Mouse (Mus musculus): ENCODE results near the gene Tfg. TPM values are rescaled to one million over a fixed set of nuclear protein-coding genes. Genes with fewer than 3 reads are reported as not detected.
A peak's percentile ranks its signal among the peaks of the same experiment; 100 is the strongest.

The Tfg gene
- 151 and 162 TPM in 2 replicates for polyA plus RNA-seq (2014; fragmentation: Nextera tagmentation; extraction: Ambion mirVana)

DNA sequence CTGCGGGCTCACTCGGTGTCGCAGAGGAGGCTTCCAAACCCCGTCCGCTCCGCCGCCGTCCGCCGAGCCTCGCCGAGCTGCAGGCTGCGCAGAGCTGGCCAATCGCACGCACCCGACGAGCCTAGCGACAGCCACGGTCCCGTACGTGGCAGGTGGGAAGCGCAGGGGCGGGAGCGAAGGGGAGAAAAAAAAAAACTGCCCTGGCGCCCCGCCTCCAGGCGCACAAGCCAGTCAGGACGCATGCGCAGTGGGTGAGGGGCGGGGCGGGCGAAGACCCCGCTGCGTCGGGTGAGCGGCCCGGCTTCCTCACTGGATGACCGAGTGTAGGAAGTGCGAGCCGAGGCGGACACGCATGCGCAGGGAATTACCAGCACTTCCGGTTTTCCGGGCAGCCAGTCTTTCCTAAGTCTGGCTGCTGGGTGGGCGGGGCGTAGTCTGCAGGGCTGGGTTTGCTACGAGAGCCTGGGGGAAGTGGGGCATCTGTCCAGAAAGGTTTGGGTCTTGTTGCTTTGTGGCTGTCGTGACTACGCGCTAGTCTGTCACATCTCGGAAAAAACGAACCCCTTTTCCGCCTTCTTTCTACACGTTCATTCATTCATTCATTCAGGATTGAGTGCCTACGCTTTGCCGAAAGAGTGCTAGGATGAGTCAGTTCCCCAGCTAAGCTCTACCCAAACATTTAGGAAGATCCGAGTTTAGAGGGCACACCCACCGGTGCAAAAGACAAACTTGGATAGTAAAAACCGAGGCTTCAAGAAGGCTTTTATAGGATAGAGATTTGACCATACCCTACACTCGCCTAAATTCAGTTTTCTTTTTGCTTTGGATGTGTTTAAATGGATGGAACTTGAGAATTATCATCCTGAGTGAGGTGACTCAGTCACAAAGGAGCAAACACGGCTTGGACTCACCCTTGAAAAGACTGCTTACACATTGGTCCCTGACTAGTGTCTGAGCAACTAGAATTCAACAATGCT lies at the start of gene Tfg:
Tfg (minus strand) TSS at position 227 of the 977 bp plus-strand sequence.
- peaks cover 16% of the 10 kb centered on the region for H3K4me1 ChIP-seq (replicated peaks; ENCODE audit: control insufficient read depth, insufficient read depth, low read length)
- ATAC-seq (replicated peaks; ENCODE audit: low FRiP score, low TSS enrichment, low read depth): peak; percentile 96
- H3K9ac ChIP-seq (ENCODE audit: low read length): peak within 1 kb of the TSS; percentile 85
- peaks cover 2% of the 10 kb centered on the region for H3K36me3 ChIP-seq (ENCODE audit: control insufficient read depth, insufficient read depth, low read length)
- H3K4me3 ChIP-seq (ENCODE audit: low read depth, low read length): peak within 1 kb of the TSS; percentile 87
- peak; percentile 97 for DNase-seq (ENCODE audit: low spot score)
- WGBS: under 1% methylated on average over 62 of the region's 62 CpGs
- peak within 1 kb of the TSS; percentile 73 for H3K4me2 ChIP-seq (ENCODE audit: low read length)
- H3K27me3 ChIP-seq (replicated peaks; ENCODE audit: control insufficient read depth, insufficient read depth, low read length): no peaks in the 10 kb centered on the region
- H3K9me3 ChIP-seq (ENCODE audit: control insufficient read depth, low read length): no peaks in the 10 kb centered on the region
- peak within 1 kb of the TSS; percentile 98 for H3K27ac ChIP-seq (ENCODE audit: low read depth)

DNA sequence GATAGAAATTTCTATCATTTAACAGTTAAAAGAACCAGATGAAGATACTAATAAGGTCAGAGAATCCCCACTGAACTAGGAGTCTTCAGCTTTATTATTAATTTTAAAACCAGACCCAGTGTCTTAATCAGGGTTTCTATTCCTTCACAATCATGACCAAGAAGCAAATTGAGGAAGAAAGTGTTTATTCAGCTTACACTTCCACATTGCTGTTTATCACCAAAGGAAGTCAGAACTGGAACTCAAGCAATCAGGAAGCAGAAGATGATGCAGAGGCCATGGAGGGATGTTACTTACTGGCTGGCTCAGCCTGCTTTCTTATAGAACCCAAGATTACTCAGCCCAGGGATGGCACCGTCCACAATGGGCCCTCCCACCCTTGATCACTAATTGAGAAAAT lies 11.8 kb upstream of the Tfg start:
- H3K27me3 ChIP-seq (replicated peaks; ENCODE audit: control insufficient read depth, insufficient read depth, low read length): no peaks in the 10 kb centered on the region
- H3K4me1 ChIP-seq (replicated peaks; ENCODE audit: control insufficient read depth, insufficient read depth, low read length): 0 out of 2 replicates have a peak, but pooled peaks cover 4% of the 10 kb centered on the region
- H3K9me3 ChIP-seq (ENCODE audit: control insufficient read depth, low read length): no peaks in the 10 kb centered on the region
- H3K9ac ChIP-seq (ENCODE audit: low read length): no peak overlapping the region
- no peak overlapping the region for H3K4me3 ChIP-seq (ENCODE audit: low read depth, low read length)
- H3K4me2 ChIP-seq (ENCODE audit: low read length): no peak overlapping the region
- no peak for ATAC-seq (replicated peaks; ENCODE audit: low FRiP score, low TSS enrichment, low read depth)
- H3K27ac ChIP-seq (ENCODE audit: low read depth): no peak overlapping the region
- DNase-seq (ENCODE audit: low spot score): no peak
- no peaks in the 10 kb centered on the region for H3K36me3 ChIP-seq (ENCODE audit: control insufficient read depth, insufficient read depth, low read length)
- 14% methylated on average over 1 of the region's 1 CpGs for WGBS

DNA sequence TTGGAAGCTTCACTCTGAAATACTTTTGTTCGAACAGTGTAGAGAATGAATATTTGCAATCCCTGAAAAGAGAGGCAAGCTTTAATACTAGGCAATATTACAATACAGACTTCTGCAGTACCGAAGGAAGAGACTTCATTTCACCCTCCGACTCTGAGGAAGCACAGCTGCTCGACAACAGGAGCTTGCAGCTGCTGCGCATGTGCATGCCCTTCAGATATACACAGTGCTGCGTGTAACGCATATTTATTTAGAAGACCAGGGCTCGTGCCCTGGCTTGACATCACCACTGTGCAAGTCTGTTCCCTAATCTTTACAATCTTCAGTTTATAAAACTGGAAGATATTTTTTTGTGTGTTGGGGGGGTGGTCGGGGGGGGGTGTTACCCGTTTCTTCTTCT lies 7.7 kb upstream of the Tfg start:
- no peaks in the 10 kb centered on the region for H3K9me3 ChIP-seq (ENCODE audit: control insufficient read depth, low read length)
- DNase-seq (ENCODE audit: low spot score): peak; percentile 54
- WGBS: 48% methylated on average over 10 of the region's 10 CpGs
- ATAC-seq (replicated peaks; ENCODE audit: low FRiP score, low TSS enrichment, low read depth): peak; percentile 64; the same call in 1 of the 2 replicates
- no peak overlapping the region for H3K27ac ChIP-seq (ENCODE audit: low read depth)
- H3K27me3 ChIP-seq (replicated peaks; ENCODE audit: control insufficient read depth, insufficient read depth, low read length): no peaks in the 10 kb centered on the region
- no peak overlapping the region for H3K4me3 ChIP-seq (ENCODE audit: low read depth, low read length)
- peak overlapping the region; percentile 23 for H3K4me2 ChIP-seq (ENCODE audit: low read length)
- H3K9ac ChIP-seq (ENCODE audit: low read length): no peak overlapping the region
- 0 out of 2 replicates have a peak, but pooled peaks cover 4% of the 10 kb centered on the region for H3K4me1 ChIP-seq (replicated peaks; ENCODE audit: control insufficient read depth, insufficient read depth, low read length)
- no peaks in the 10 kb centered on the region for H3K36me3 ChIP-seq (ENCODE audit: control insufficient read depth, insufficient read depth, low read length)

DNA sequence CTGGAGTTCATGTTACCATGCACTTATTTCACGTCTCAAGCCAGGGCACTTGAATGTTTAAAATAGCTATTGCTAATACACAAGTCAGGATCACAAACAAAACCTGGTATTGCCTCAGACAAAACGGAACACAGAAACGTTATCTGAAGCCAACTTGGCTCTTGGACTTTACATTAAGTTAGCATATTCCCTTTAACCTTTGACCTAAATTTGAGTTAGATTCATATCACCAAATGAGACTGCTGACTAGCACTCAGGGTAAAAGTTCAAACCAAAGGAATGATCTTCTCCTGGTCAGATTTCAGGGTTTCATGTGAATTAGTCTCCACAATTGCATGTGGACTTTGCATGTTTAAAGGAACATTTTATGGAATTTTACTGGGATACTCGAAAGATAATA lies 5.1 kb upstream of the Tfg start:
- H3K36me3 ChIP-seq (ENCODE audit: control insufficient read depth, insufficient read depth, low read length): no peaks in the 10 kb centered on the region
- 53% methylated on average over 4 of the region's 4 CpGs for WGBS
- ATAC-seq (replicated peaks; ENCODE audit: low FRiP score, low TSS enrichment, low read depth): no peak
- H3K4me2 ChIP-seq (ENCODE audit: low read length): no peak overlapping the region
- H3K27me3 ChIP-seq (replicated peaks; ENCODE audit: control insufficient read depth, insufficient read depth, low read length): no peaks in the 10 kb centered on the region
- no peaks in the 10 kb centered on the region for H3K9me3 ChIP-seq (ENCODE audit: control insufficient read depth, low read length)
- H3K27ac ChIP-seq (ENCODE audit: low read depth): no peak overlapping the region
- no peak for DNase-seq (ENCODE audit: low spot score)
- H3K4me1 ChIP-seq (replicated peaks; ENCODE audit: control insufficient read depth, insufficient read depth, low read length): peaks cover 8% of the 10 kb centered on the region
- H3K4me3 ChIP-seq (ENCODE audit: low read depth, low read length): no peak overlapping the region
- H3K9ac ChIP-seq (ENCODE audit: low read length): no peak overlapping the region

DNA sequence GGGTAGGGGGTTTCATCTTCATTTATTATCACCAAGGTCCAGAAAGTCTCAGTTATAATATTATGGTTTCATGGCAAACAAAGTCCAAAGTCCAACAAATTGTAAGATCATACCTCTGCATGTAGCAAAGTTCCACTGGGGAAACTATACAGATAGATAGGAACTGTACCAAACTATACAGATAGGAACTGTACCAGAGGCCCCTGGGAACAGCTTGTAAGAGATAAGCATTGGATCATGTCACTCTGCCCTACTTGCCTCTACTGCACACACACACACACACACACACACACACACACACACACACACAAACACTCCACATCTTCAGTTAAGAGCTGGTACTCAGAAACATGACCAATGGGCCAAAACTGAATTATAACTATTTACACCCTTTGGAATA lies 1.8 kb upstream of the Tfg start:
- no peaks in the 10 kb centered on the region for H3K36me3 ChIP-seq (ENCODE audit: control insufficient read depth, insufficient read depth, low read length)
- no peak for ATAC-seq (replicated peaks; ENCODE audit: low FRiP score, low TSS enrichment, low read depth)
- H3K27ac ChIP-seq (ENCODE audit: low read depth): no peak overlapping the region
- no peaks in the 10 kb centered on the region for H3K27me3 ChIP-seq (replicated peaks; ENCODE audit: control insufficient read depth, insufficient read depth, low read length)
- no peak for DNase-seq (ENCODE audit: low spot score)
- H3K9me3 ChIP-seq (ENCODE audit: control insufficient read depth, low read length): no peaks in the 10 kb centered on the region
- H3K4me1 ChIP-seq (replicated peaks; ENCODE audit: control insufficient read depth, insufficient read depth, low read length): peaks cover 16% of the 10 kb centered on the region
- no peak overlapping the region for H3K4me3 ChIP-seq (ENCODE audit: low read depth, low read length)
- H3K4me2 ChIP-seq (ENCODE audit: low read length): no peak overlapping the region
- H3K9ac ChIP-seq (ENCODE audit: low read length): no peak overlapping the region

DNA sequence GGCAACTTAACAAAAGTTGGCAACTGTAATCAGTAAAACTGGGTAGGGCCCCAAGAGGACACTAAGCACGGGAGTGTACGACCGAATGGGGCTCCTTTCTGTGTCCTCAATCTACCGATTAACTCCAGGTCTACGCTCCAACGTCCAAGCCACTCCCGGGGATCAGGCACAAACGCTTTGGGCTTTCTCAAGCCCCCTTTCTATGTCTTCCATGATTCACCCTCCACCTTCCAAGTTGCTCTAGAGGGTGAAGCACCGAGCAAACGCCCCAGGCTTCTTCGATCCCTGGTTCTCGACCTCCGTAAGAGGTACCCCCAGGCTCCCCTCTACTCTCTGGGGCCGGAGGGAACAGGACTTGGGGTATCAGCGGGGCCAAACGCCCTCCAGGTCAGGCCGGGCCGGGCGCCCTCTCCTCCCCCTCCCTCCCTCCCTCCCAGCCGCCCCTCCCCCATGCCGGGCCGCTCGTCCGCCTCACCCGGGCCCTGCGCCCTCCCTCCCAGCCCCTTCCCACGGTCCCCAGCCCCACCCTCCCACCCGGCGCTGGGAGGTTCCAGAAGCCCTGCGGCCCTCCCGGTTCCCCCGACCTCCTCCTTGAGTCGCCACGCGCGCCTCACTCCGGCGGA lies 582 bp downstream of the Tfg start:
- peak overlapping the region; percentile 98 for H3K27ac ChIP-seq (ENCODE audit: low read depth)
- H3K27me3 ChIP-seq (replicated peaks; ENCODE audit: control insufficient read depth, insufficient read depth, low read length): no peaks in the 10 kb centered on the region
- H3K9ac ChIP-seq (ENCODE audit: low read length): peak overlapping the region; percentile 85
- H3K9me3 ChIP-seq (ENCODE audit: control insufficient read depth, low read length): no peaks in the 10 kb centered on the region
- 0% methylated on average over 30 of the region's 38 CpGs for WGBS
- H3K4me2 ChIP-seq (ENCODE audit: low read length): peak overlapping the region; percentile 73
- peaks cover 11% of the 10 kb centered on the region for H3K36me3 ChIP-seq (ENCODE audit: control insufficient read depth, insufficient read depth, low read length)
- H3K4me1 ChIP-seq (replicated peaks; ENCODE audit: control insufficient read depth, insufficient read depth, low read length): peaks cover 16% of the 10 kb centered on the region
- peak; percentile 82 for ATAC-seq (replicated peaks; ENCODE audit: low FRiP score, low TSS enrichment, low read depth)
- peak overlapping the region; percentile 87 for H3K4me3 ChIP-seq (ENCODE audit: low read depth, low read length)
- DNase-seq (ENCODE audit: low spot score): peak; percentile 85

DNA sequence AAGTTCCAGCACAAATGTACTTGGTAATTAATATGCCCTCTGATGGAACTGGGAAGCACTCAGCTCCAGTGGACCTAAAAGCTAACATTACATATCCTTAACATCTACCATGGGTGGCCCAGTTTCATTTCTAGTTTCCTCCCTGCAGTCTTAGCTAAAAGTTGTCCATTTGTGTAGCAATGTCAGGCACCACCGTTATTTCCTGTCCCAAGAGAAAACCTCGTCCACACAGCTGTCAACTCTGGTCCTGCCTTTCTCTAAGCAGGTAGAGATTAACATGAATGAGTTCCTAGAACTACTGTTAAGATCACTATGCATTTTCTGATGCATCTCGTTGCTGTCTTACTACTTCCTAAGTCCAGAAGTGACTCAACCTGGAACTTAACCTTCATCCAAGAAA lies 1.6 kb downstream of the Tfg start:
- Histone ChIP-seq H3K9ac (ENCODE audit: low read length) (no peak overlapping the region), H3K9me3 (ENCODE audit: control insufficient read depth, low read length) (no peaks in the 10 kb centered on the region), H3K27ac (ENCODE audit: low read depth) (no peak overlapping the region), H3K27me3 (replicated peaks; ENCODE audit: control insufficient read depth, insufficient read depth, low read length) (no peaks in the 10 kb centered on the region), H3K4me1 (replicated peaks; ENCODE audit: control insufficient read depth, insufficient read depth, low read length) (peaks cover 16% of the 10 kb centered on the region), H3K4me2 (ENCODE audit: low read length) (peak overlapping the region; percentile 73), H3K36me3 (ENCODE audit: control insufficient read depth, insufficient read depth, low read length) (peaks cover 21% of the 10 kb centered on the region), H3K4me3 (ENCODE audit: low read depth, low read length) (peak overlapping the region; percentile 87; the same call in 1 of the 2 replicates)
- 67% methylated on average over 3 of the region's 3 CpGs for WGBS
- DNase-seq (ENCODE audit: low spot score) (no peak), ATAC-seq (replicated peaks; ENCODE audit: low FRiP score, low TSS enrichment, low read depth) (no peak)

DNA sequence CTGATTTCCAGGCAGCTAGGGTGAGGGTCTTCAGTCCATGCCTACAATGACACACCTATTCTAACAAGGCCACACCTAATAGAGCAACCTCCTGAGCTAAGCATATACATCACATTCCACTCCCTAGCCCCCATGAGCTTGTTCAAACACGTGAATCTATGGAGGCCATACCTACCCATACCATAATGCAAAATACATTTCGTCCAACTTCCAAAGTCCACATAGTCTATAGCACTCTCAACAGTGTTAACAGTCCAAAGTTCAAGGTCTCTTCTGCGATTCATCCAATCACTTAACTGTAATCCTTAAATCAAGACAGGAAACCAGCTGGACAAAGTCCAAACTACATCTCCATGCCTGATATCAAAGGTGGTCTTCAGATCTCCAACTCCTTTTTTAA lies 7.2 kb downstream of the Tfg start:
- no peak overlapping the region for H3K9ac ChIP-seq (ENCODE audit: low read length)
- no peak overlapping the region for H3K4me2 ChIP-seq (ENCODE audit: low read length)
- H3K9me3 ChIP-seq (ENCODE audit: control insufficient read depth, low read length): no peaks in the 10 kb centered on the region
- DNase-seq (ENCODE audit: low spot score): no peak
- no peak overlapping the region for H3K4me3 ChIP-seq (ENCODE audit: low read depth, low read length)
- no peaks in the 10 kb centered on the region for H3K4me1 ChIP-seq (replicated peaks; ENCODE audit: control insufficient read depth, insufficient read depth, low read length)
- H3K27ac ChIP-seq (ENCODE audit: low read depth): no peak overlapping the region
- 85% methylated on average over 3 of the region's 3 CpGs for WGBS
- peaks cover 63% of the 10 kb centered on the region for H3K36me3 ChIP-seq (ENCODE audit: control insufficient read depth, insufficient read depth, low read length)
- ATAC-seq (replicated peaks; ENCODE audit: low FRiP score, low TSS enrichment, low read depth): no peak
- no peaks in the 10 kb centered on the region for H3K27me3 ChIP-seq (replicated peaks; ENCODE audit: control insufficient read depth, insufficient read depth, low read length)

Data from intestine, embryonic 14.5 days (tissue).